Mouse (Mus musculus) CD4-positive, CD25-positive, alpha-beta regulatory T cell, adult 2 months (primary cell): Measurements from ENCODE around the gene 4930438A08Rik.
"Not testable (repeated sequence)": the region's sequence is repeated elsewhere in the genome, so short reads cannot be mapped to it uniquely, and the experiment has no call there.

Experiments
- DNase-seq: peaks from one replicate; pipeline ENCODE4 v3.0.0-alpha.2; 2012; ENCODE audit warnings: low read depth, low spot score

The 4930438A08Rik gene

GRCm38 (mm10) chr11:58274572-58274971 is at the start of gene 4930438A08Rik:
Gene 4930438A08Rik, plus strand, starts transcription at chr11:58274799.
- no peak for DNase-seq

- DNase-seq, result not testable (repeated sequence)
Measured at GRCm38 (mm10) chr11:58224872-58225271, 49.7 kb upstream of the 4930438A08Rik start.

- DNase-seq, result peak; percentile 87
Measured at GRCm38 (mm10) chr11:58225655-58226054, 48.9 kb upstream of the 4930438A08Rik start.

- DNase-seq, result no peak
Measured at GRCm38 (mm10) chr11:58226425-58226824, 48.2 kb upstream of the 4930438A08Rik start.

GRCm38 (mm10) chr11:58228021-58228420 is 46.6 kb upstream of the 4930438A08Rik start:
- DNase-seq, result not testable (repeated sequence)

GRCm38 (mm10) chr11:58230396-58230910 is 44.1 kb upstream of the 4930438A08Rik start:
- DNase-seq, result peak; percentile 56

- no peak for DNase-seq
Measured at GRCm38 (mm10) chr11:58231156-58231555, 43.4 kb upstream of the 4930438A08Rik start.

- not testable (repeated sequence) for DNase-seq
Measured at GRCm38 (mm10) chr11:58234551-58234950, 40.0 kb upstream of the 4930438A08Rik start.

GRCm38 (mm10) chr11:58235152-58235551 is 39.4 kb upstream of the 4930438A08Rik start:
- peak; percentile 84 for DNase-seq

- DNase-seq, result peak; percentile 78
Measured at GRCm38 (mm10) chr11:58238840-58239791, 35.5 kb upstream of the 4930438A08Rik start.

- no peak for DNase-seq
Measured at GRCm38 (mm10) chr11:58247294-58247693, 27.3 kb upstream of the 4930438A08Rik start.

- no peak for DNase-seq
Measured at GRCm38 (mm10) chr11:58249203-58249981, 25.2 kb upstream of the 4930438A08Rik start.

GRCm38 (mm10) chr11:58250550-58250949 is 24.0 kb upstream of the 4930438A08Rik start:
- DNase-seq, result no peak

- no peak for DNase-seq
Measured at GRCm38 (mm10) chr11:58254411-58254810, 20.2 kb upstream of the 4930438A08Rik start.

GRCm38 (mm10) chr11:58257816-58258215 is 16.8 kb upstream of the 4930438A08Rik start:
- no peak for DNase-seq

GRCm38 (mm10) chr11:58260156-58260555 is 14.4 kb upstream of the 4930438A08Rik start:
- DNase-seq, result no peak

GRCm38 (mm10) chr11:58261826-58262225 is 12.8 kb upstream of the 4930438A08Rik start:
- DNase-seq, result no peak

GRCm38 (mm10) chr11:58262336-58262735 is 12.3 kb upstream of the 4930438A08Rik start:
- no peak for DNase-seq

- no peak for DNase-seq
Measured at GRCm38 (mm10) chr11:58263516-58263915, 11.1 kb upstream of the 4930438A08Rik start.

- no peak for DNase-seq
Measured at GRCm38 (mm10) chr11:58264546-58264945, 10.1 kb upstream of the 4930438A08Rik start.

GRCm38 (mm10) chr11:58268285-58268684 is 6.3 kb upstream of the 4930438A08Rik start:
- no peak for DNase-seq

GRCm38 (mm10) chr11:58275756-58276155 is 1.2 kb downstream of the 4930438A08Rik start:
- no peak for DNase-seq
